Mouse (Mus musculus) ES-E14 (cell line): ENCODE measurements around the gene Smoc1.

Experiments
- HCFC1 ChIP-seq: IDR thresholded peaks from 2 replicates; pipeline ENCODE4 v1.6.1; 2012; ENCODE audit warnings: low read length, inconsistent platforms, borderline replicate concordance; ENCODE audit not compliant: insufficient read depth
- MAFK ChIP-seq: IDR thresholded peaks from 2 replicates; pipeline ENCODE4 v1.6.1; 2014; ENCODE audit warnings: mild to moderate bottlenecking, low read depth, low read length, inconsistent platforms; ENCODE audit not compliant: insufficient read depth
- ZC3H11A ChIP-seq: IDR thresholded peaks from 2 replicates; pipeline ENCODE4 v1.6.1; 2012; ENCODE audit warnings: low read depth, mild to moderate bottlenecking, inconsistent platforms, low read length, borderline replicate concordance
- ZNF384 ChIP-seq: IDR thresholded peaks from 2 replicates; pipeline ENCODE4 v1.6.1; 2012; ENCODE audit warnings: low read depth, low read length, inconsistent platforms

GRCm38 (mm10) chr12:81061831-81062361 lies 35.3 kb downstream of the Smoc1 start:
- TF ChIP-seq MAFK (no peak), HCFC1 (no peak), ZC3H11A (no peak), ZNF384 (no peak)
